Mouse (Mus musculus): ENCODE measurements around the gene Atp6v1g2. TPM values are rescaled to one million over a fixed set of nuclear protein-coding genes. Genes with fewer than 3 reads are reported as not detected.

The Atp6v1g2 gene
- polyA plus RNA-seq, 1 experiment, result 6.7 TPM

DNA sequence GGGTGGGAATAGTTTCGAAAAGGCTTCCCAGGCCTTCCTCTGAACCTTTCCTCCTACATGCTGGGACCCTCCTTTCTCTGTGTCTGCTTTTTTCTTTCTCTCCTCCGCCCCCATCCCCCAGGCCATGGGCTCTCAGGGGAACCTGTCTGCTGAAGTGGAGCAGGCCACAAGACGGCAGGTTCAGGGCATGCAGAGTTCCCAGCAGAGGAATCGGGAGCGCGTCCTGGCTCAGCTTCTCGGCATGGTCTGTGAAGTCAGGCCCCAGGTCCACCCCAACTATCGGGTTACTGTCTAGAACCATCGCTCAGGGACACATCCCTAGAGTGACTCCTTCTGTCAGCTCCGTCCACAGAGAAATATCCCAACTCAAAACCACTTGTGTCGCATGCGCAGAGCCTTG, 4.0 kb downstream of the Atp6v1g2 start:
- no peak overlapping the region for H3K27ac ChIP-seq (ENCODE audit: insufficient read depth, low read depth, low read length)
- 79% methylated on average over 12 of the region's 12 CpGs for WGBS
- no peak for DNase-seq
- peaks cover 8% of the 10 kb centered on the region; the same call in 1 of the 2 replicates for H3K4me1 ChIP-seq (ENCODE audit: control insufficient read depth, insufficient read depth, low read length)
- TF ChIP-seq POLR2A (IDR thresholded peaks at IDR 0.05; ENCODE audit: low read depth, low read length), result no peak
- TF ChIP-seq CTCF (conservative IDR thresholded peaks at IDR 0.05; ENCODE audit: insufficient read depth, insufficient read length, low read depth, low read length), result no peak
- no peaks in the 10 kb centered on the region for H3K27me3 ChIP-seq (replicated peaks; ENCODE audit: control insufficient read depth, insufficient read depth, low read length)
- no peak overlapping the region for H3K4me3 ChIP-seq (ENCODE audit: insufficient read depth, low read depth, low read length)
- no peaks in the 10 kb centered on the region for H3K36me3 ChIP-seq (ENCODE audit: control insufficient read depth, insufficient read depth, low read length)

DNA sequence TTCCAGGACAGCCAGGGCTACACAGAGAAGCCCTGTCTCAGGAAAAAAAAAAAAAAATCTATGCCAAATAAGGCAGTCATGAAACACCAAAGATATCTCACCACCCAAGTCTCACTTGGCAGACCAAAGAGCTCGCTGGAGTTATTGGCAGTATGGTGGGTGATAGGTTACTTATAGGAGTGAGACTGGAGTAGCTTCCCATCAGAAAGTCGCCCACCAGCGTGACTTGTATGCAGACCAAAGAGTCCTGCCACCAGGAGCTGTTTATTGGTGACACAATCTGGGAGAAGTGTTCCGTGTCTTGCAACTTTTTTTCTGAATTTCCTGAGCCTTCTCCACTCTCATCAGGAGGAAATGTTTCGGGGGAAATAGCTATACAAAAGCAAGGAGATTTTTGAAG, 6.2 kb downstream of the Atp6v1g2 start:
- 78% methylated on average over 5 of the region's 5 CpGs for WGBS
- peaks cover 11% of the 10 kb centered on the region; the same call in 1 of the 2 replicates for H3K4me1 ChIP-seq (ENCODE audit: control insufficient read depth, insufficient read depth, low read length)
- no peak overlapping the region for H3K27ac ChIP-seq (ENCODE audit: insufficient read depth, low read depth, low read length)
- H3K4me3 ChIP-seq (ENCODE audit: insufficient read depth, low read depth, low read length), result no peak overlapping the region
- no peak for DNase-seq
- H3K27me3 ChIP-seq (replicated peaks; ENCODE audit: control insufficient read depth, insufficient read depth, low read length), result no peaks in the 10 kb centered on the region
- no peak for TF ChIP-seq CTCF (conservative IDR thresholded peaks at IDR 0.05; ENCODE audit: insufficient read depth, insufficient read length, low read depth, low read length)
- no peak for TF ChIP-seq POLR2A (IDR thresholded peaks at IDR 0.05; ENCODE audit: low read depth, low read length)
- peaks cover 5% of the 10 kb centered on the region; the same call in 1 of the 2 replicates for H3K36me3 ChIP-seq (ENCODE audit: control insufficient read depth, insufficient read depth, low read length)

GRCm38 (mm10) chr17:35240384-35241304, 7.2 kb downstream of the Atp6v1g2 start:
- Histone ChIP-seq H3K27ac (ENCODE audit: insufficient read depth, low read depth, low read length) (peak overlapping the region; percentile 100), H3K4me1 (ENCODE audit: control insufficient read depth, insufficient read depth, low read length) (peaks cover 13% of the 10 kb centered on the region; the same call in 1 of the 2 replicates), H3K36me3 (ENCODE audit: control insufficient read depth, insufficient read depth, low read length) (peaks cover 5% of the 10 kb centered on the region; the same call in 1 of the 2 replicates), H3K4me3 (ENCODE audit: insufficient read depth, low read depth, low read length) (peak overlapping the region; percentile 61), H3K27me3 (replicated peaks; ENCODE audit: control insufficient read depth, insufficient read depth, low read length) (no peaks in the 10 kb centered on the region)
- 15% methylated on average over 12 of the region's 12 CpGs for WGBS
- TF ChIP-seq CTCF (conservative IDR thresholded peaks at IDR 0.05; ENCODE audit: insufficient read depth, insufficient read length, low read depth, low read length) (no peak), POLR2A (IDR thresholded peaks at IDR 0.05; ENCODE audit: low read depth, low read length) (peak; percentile 6)
- DNase-seq, result peak; percentile 83

GRCm38 (mm10) chr17:35241305-35242014, 8.0 kb downstream of the Atp6v1g2 start, which contains the start of gene Ddx39b:
Ddx39b (plus strand) TSS chr17:35241746.
- peak; percentile 97 for DNase-seq
- H3K4me1 ChIP-seq (ENCODE audit: control insufficient read depth, insufficient read depth, low read length), result peaks cover 17% of the 10 kb centered on the region; the same call in 1 of the 2 replicates
- H3K27me3 ChIP-seq (replicated peaks; ENCODE audit: control insufficient read depth, insufficient read depth, low read length), result no peaks in the 10 kb centered on the region
- WGBS, result under 1% methylated on average over 69 of the region's 69 CpGs
- H3K36me3 ChIP-seq (ENCODE audit: control insufficient read depth, insufficient read depth, low read length), result peaks cover 5% of the 10 kb centered on the region
- TF ChIP-seq CTCF (conservative IDR thresholded peaks at IDR 0.05; ENCODE audit: insufficient read depth, insufficient read length, low read depth, low read length) (no peak), POLR2A (IDR thresholded peaks at IDR 0.05; ENCODE audit: low read depth, low read length) (peak; percentile 85)
- peak within 1 kb of the TSS; percentile 100 for H3K27ac ChIP-seq (ENCODE audit: insufficient read depth, low read depth, low read length)
- H3K4me3 ChIP-seq (ENCODE audit: insufficient read depth, low read depth, low read length), result peak within 1 kb of the TSS; percentile 61

DNA sequence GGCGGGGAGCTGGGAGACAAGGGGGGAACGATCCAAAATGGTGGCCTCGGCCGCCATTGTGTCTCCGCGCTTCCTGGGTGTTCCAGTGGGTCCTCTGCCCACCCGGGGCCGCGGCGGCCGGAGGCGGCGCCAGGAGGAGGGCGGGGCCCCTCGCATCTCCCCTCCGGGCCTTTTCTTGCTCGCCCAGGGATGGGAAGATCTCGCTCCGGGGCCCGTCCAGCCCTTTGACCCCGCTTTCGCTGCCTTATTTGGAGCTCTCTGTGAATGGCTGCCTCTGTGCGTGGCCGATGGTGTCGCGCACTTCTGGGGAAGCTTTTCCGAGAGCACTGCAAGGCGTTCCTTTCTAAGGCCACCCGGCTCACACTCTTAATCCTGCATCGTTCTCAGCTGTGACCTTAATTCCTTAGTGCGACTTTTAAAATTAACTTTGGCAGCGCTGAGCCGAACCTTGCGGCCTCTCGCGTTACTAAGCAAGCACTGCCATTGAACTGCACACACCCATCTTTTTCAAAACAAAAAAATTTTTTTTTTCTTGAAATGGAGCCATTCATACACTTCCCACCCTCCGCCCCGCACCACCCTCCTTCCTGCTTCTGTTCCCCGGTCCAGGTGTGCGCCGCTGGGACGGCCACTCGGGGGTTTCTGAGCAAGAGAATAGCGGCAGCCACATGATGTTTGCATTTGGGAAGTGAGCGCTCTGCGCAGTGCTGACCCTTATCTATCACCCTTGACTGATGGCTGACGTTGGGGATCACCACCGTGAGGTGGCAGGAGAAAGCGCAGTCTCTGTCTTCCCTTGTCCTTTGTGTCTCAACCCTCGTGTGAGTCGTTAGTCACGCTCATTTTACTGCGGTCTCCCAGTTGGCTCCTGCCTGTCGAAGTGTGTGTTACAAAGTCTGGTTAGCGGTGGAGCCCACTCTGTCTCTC, 8.8 kb downstream of the Atp6v1g2 start:
- H3K4me1 ChIP-seq (ENCODE audit: control insufficient read depth, insufficient read depth, low read length), result peaks cover 17% of the 10 kb centered on the region; the same call in 1 of the 2 replicates
- under 1% methylated on average over 55 of the region's 55 CpGs for WGBS
- peak overlapping the region; percentile 58 for H3K4me3 ChIP-seq (ENCODE audit: insufficient read depth, low read depth, low read length)
- peak; percentile 89 for DNase-seq
- peak overlapping the region; percentile 97 for H3K27ac ChIP-seq (ENCODE audit: insufficient read depth, low read depth, low read length)
- TF ChIP-seq POLR2A (IDR thresholded peaks at IDR 0.05; ENCODE audit: low read depth, low read length), result peak; percentile 31
- TF ChIP-seq CTCF (conservative IDR thresholded peaks at IDR 0.05; ENCODE audit: insufficient read depth, insufficient read length, low read depth, low read length), result peak; percentile 16; the same call in 1 of the 2 replicates
- H3K27me3 ChIP-seq (replicated peaks; ENCODE audit: control insufficient read depth, insufficient read depth, low read length), result no peaks in the 10 kb centered on the region
- peaks cover 8% of the 10 kb centered on the region for H3K36me3 ChIP-seq (ENCODE audit: control insufficient read depth, insufficient read depth, low read length)

DNA sequence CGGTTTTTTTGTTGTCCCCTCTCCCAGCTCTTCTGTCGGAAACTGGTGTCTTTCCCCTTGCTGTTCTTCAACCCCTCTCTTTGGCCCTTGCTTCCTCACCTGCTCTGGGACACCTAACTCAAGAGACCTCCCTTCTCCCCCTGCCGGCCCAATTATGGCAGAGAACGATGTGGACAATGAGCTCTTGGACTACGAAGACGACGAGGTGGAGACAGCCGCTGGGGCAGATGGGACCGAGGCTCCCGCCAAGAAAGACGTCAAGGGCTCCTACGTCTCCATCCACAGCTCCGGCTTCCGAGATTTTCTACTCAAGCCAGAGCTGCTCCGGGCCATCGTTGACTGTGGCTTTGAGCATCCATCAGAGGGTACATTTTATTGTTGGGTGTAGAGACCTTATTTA, 9.6 kb downstream of the Atp6v1g2 start:
- H3K4me3 ChIP-seq (ENCODE audit: insufficient read depth, low read depth, low read length), result peak overlapping the region; percentile 58
- peak; percentile 62 for DNase-seq
- no peak for TF ChIP-seq POLR2A (IDR thresholded peaks at IDR 0.05; ENCODE audit: low read depth, low read length)
- TF ChIP-seq CTCF (conservative IDR thresholded peaks at IDR 0.05; ENCODE audit: insufficient read depth, insufficient read length, low read depth, low read length), result no peak
- no peaks in the 10 kb centered on the region for H3K27me3 ChIP-seq (replicated peaks; ENCODE audit: control insufficient read depth, insufficient read depth, low read length)
- peaks cover 9% of the 10 kb centered on the region for H3K36me3 ChIP-seq (ENCODE audit: control insufficient read depth, insufficient read depth, low read length)
- 1% methylated on average over 16 of the region's 16 CpGs for WGBS
- H3K4me1 ChIP-seq (ENCODE audit: control insufficient read depth, insufficient read depth, low read length), result peaks cover 17% of the 10 kb centered on the region; the same call in 1 of the 2 replicates
- peak overlapping the region; percentile 97; the same call in 1 of the 2 replicates for H3K27ac ChIP-seq (ENCODE audit: insufficient read depth, low read depth, low read length)

All from kidney, adult 2 months (tissue).